Mouse (Mus musculus) liver, embryonic 14.5 days (tissue): ENCODE data around the gene Atp4a. TPM values are rescaled to one million over a fixed set of nuclear protein-coding genes. Genes with fewer than 3 reads are reported as not detected.

Source experiments
- ATAC-seq: fragments of 200-750 bp; cut with Nextera tagmentation; 2 replicates; pipeline ENCODE4 v1.8.0; 2017; ENCODE audit warnings: moderate number of reproducible peaks, mild to moderate bottlenecking, moderate library complexity; ENCODE audit not compliant: insufficient read depth
- DNase-seq, 3 experiments: peaks; one replicate each; pipeline ENCODE4 v3.0.0-alpha.2; 2012 to 2013; ENCODE audit warnings: low read depth in 3 of 3, low spot score in 3 of 3
- H3K27ac ChIP-seq: fragments of 300-500 bp; sonication (generic); 2 replicates; pipeline ENCODE4 v1.5.1; 2014; ENCODE audit warnings: moderate library complexity, mild to moderate bottlenecking, control low read depth, inconsistent platforms
- H3K27me3 ChIP-seq: fragments of 300-500 bp; sonication (generic); 2 replicates; pipeline ENCODE4 v1.6.1; 2014; ENCODE audit warnings: mild to moderate bottlenecking, low read length, moderate library complexity; ENCODE audit not compliant: control insufficient read depth, insufficient read depth
- H3K36me3 ChIP-seq: fragments of 300-500 bp; sonication (generic); replicated peaks from 2 replicates; pipeline ENCODE4 v1.6.1; 2014; ENCODE audit warnings: low read depth; ENCODE audit not compliant: control insufficient read depth, insufficient read depth
- H3K4me1 ChIP-seq, 2 experiments: fragments of 200-500 bp in 1 of 2; fragments of 300-500 bp in 1 of 2; sonication (generic) in 1 of 2; replicated peaks; 2 replicates each; pipeline ENCODE4 v1.6.1; 2012 to 2014; ENCODE audit warnings: antibody characterized with exemption in 1 of 2, inconsistent platforms in 1 of 2, low read length in 1 of 2; ENCODE audit not compliant: control insufficient read depth in 2 of 2, insufficient read depth in 2 of 2
- H3K4me2 ChIP-seq: fragments of 300-500 bp; sonication (generic); 2 replicates; pipeline ENCODE4 v1.6.1; 2014; ENCODE audit warnings: low read depth, mild to moderate bottlenecking, control low read depth, moderate library complexity
- H3K4me3 ChIP-seq, 2 experiments: fragments of 200-500 bp in 1 of 2; fragments of 300-500 bp in 1 of 2; sonication (generic) in 1 of 2; 2 replicates each; pipeline ENCODE4 v1.5.1; 2012 to 2014; ENCODE audit warnings: low read depth in 2 of 2, low read length in 2 of 2, mild to moderate bottlenecking in 2 of 2, control low read depth in 1 of 2, inconsistent platforms in 1 of 2, moderate library complexity in 1 of 2; ENCODE audit not compliant: insufficient read depth in 1 of 2
- H3K9ac ChIP-seq: fragments of 300-500 bp; sonication (generic); replicated peaks from 2 replicates; pipeline ENCODE4 v1.6.1; 2014; ENCODE audit warnings: mild to moderate bottlenecking, control low read depth, moderate library complexity
- H3K9me3 ChIP-seq: fragments of 300-500 bp; sonication (generic); 2 replicates; pipeline ENCODE4 v1.6.1; 2016; ENCODE audit warnings: low read length, mixed read lengths; ENCODE audit not compliant: control insufficient read depth
- CTCF ChIP-seq: IDR thresholded peaks from 2 replicates; pipeline ENCODE4 v1.5.1; 2016; ENCODE audit warnings: antibody characterized with exemption, low read depth, control low read depth
- EP300 ChIP-seq: IDR thresholded peaks from 2 replicates; pipeline ENCODE4 v1.6.1; 2016; ENCODE audit warnings: antibody characterized with exemption, low read depth
- WGBS: fragments of 180-500 bp; shearing (Covaris S2); extraction: QIAGEN DNeasy Blood & Tissue Kit; methylation state at CpG from one replicate; pipeline ENCODE4 v1.1.7; 2014; ENCODE audit not compliant: insufficient replicate concordance; 5-methylcytosine and 5-hydroxymethylcytosine counted together
- polyA plus RNA-seq, 2 experiments: library from polyadenylated mRNA; depleted of rRNA in 1 of 2; stranded (reverse) in 1 of 2; unstranded in 1 of 2; fragments of >200 nt; fragmentation: Nextera tagmentation in 1 of 2; extraction: Ambion mirVana in 1 of 2; gene quantifications; 2 replicates each; pipeline versions ENCODE4 v1.2.1 to v1.2.3; 2012 to 2014

Atp4a gene
- polyA plus RNA-seq, 2 experiments = 1.6 to 2.1 TPM

- WGBS = 26% methylated on average over 9 of the region's 9 CpGs
- Histone ChIP-seq H3K36me3 (no peaks in the 10 kb centered on the region), H3K4me2 (no peak overlapping the region), H3K4me1 (no peaks in the 10 kb centered on the region), H3K27me3 (no peaks in the 10 kb centered on the region), H3K9me3 (no peaks in the 10 kb centered on the region), H3K4me3 (no peak overlapping the region), H3K9ac (no peak overlapping the region), H3K27ac (no peak overlapping the region)
- DNase-seq (no peak), ATAC-seq (no peak)
- no peak for TF ChIP-seq CTCF
- TF ChIP-seq EP300 = no peak
Observed at GRCm38 (mm10) chr7:30769236-30769635, 57.2 kb downstream of the Atp4a start.

Other genes with a start within 250 kb of the Atp4a start
Only the 30 nearest of the 31 such genes appear.
- gene Prodh2, start 218.6 kb upstream of the Atp4a start, polyA plus RNA-seq (2012; rRNA removed) = 47.9 and 52.1 TPM in 2 replicates
- gene Prodh2, start 218.6 kb upstream of the Atp4a start, polyA plus RNA-seq (2014; fragmentation: Nextera tagmentation; extraction: Ambion mirVana) = 33.8 and 41.4 TPM in 2 replicates
- gene Arhgap33, start 177.1 kb upstream of the Atp4a start, polyA plus RNA-seq (2012; rRNA removed) = 7.1 and 7.9 TPM in 2 replicates
- 1.3 and 2.0 TPM in 2 replicates for gene Arhgap33, start 177.1 kb upstream of the Atp4a start, polyA plus RNA-seq (2014; fragmentation: Nextera tagmentation; extraction: Ambion mirVana)
- gene Hspb6, start 160.0 kb upstream of the Atp4a start, polyA plus RNA-seq (2012; rRNA removed) = 4.2 and 5.5 TPM in 2 replicates
- gene Hspb6, start 160.0 kb upstream of the Atp4a start, polyA plus RNA-seq (2014; fragmentation: Nextera tagmentation; extraction: Ambion mirVana) = 3.0 and 3.6 TPM in 2 replicates
- gene Proser3, start 159.9 kb upstream of the Atp4a start, polyA plus RNA-seq (2012; rRNA removed) = 6.5 and 6.8 TPM in 2 replicates
- 1.3 and 2.8 TPM in 2 replicates for gene Proser3, start 159.9 kb upstream of the Atp4a start, polyA plus RNA-seq (2014; fragmentation: Nextera tagmentation; extraction: Ambion mirVana)
- gene Lin37, start 152.4 kb upstream of the Atp4a start, polyA plus RNA-seq (2012; rRNA removed) = 15.3 and 17.6 TPM in 2 replicates
- 21.2 and 22.0 TPM in 2 replicates for gene Lin37, start 152.4 kb upstream of the Atp4a start, polyA plus RNA-seq (2014; fragmentation: Nextera tagmentation; extraction: Ambion mirVana)
- gene U2af1l4, start 148.9 kb upstream of the Atp4a start, polyA plus RNA-seq (2012; rRNA removed) = 19.5 and 28.1 TPM in 2 replicates
- gene U2af1l4, start 148.9 kb upstream of the Atp4a start, polyA plus RNA-seq (2014; fragmentation: Nextera tagmentation; extraction: Ambion mirVana) = 40.7 and 44.0 TPM in 2 replicates
- gene Gm49396, start 148.9 kb upstream of the Atp4a start, polyA plus RNA-seq (2012; rRNA removed) = 1.2 and 1.4 TPM in 2 replicates
- 0.71 and 0.99 TPM in 2 replicates for gene Gm49396, start 148.9 kb upstream of the Atp4a start, polyA plus RNA-seq (2014; fragmentation: Nextera tagmentation; extraction: Ambion mirVana)
- gene Psenen, start 148.6 kb upstream of the Atp4a start, polyA plus RNA-seq (2012; rRNA removed) = 55.8 and 63.5 TPM in 2 replicates
- gene Psenen, start 148.6 kb upstream of the Atp4a start, polyA plus RNA-seq (2014; fragmentation: Nextera tagmentation; extraction: Ambion mirVana) = 59.1 and 64.6 TPM in 2 replicates
- gene Igflr1, start 146.8 kb upstream of the Atp4a start, polyA plus RNA-seq (2012; rRNA removed) = 1.5 and 1.8 TPM in 2 replicates
- 0.53 and 1.2 TPM in 2 replicates for gene Igflr1, start 146.8 kb upstream of the Atp4a start, polyA plus RNA-seq (2014; fragmentation: Nextera tagmentation; extraction: Ambion mirVana)
- gene Kmt2b, start 123.5 kb upstream of the Atp4a start, polyA plus RNA-seq (2012; rRNA removed) = 10.4 and 12.7 TPM in 2 replicates
- 3.4 and 4.2 TPM in 2 replicates for gene Kmt2b, start 123.5 kb upstream of the Atp4a start, polyA plus RNA-seq (2014; fragmentation: Nextera tagmentation; extraction: Ambion mirVana)
- gene Zbtb32, start 113.3 kb upstream of the Atp4a start, polyA plus RNA-seq (2012; rRNA removed) = 0.04 and 0.06 TPM in 2 replicates
- 0.20 TPM in 1 of 2 replicates, not detected in the other for gene Zbtb32, start 113.3 kb upstream of the Atp4a start, polyA plus RNA-seq (2014; fragmentation: Nextera tagmentation; extraction: Ambion mirVana)
- 0.29 and 0.67 TPM in 2 replicates for gene Upk1a, start 99.4 kb upstream of the Atp4a start, polyA plus RNA-seq (2012; rRNA removed)
- not detected in 2 replicates for gene Upk1a, start 99.4 kb upstream of the Atp4a start, polyA plus RNA-seq (2014; fragmentation: Nextera tagmentation; extraction: Ambion mirVana)
- gene Cox6b1, start 86.1 kb upstream of the Atp4a start, polyA plus RNA-seq (2012; rRNA removed) = 300 and 459 TPM in 2 replicates
- 647 and 655 TPM in 2 replicates for gene Cox6b1, start 86.1 kb upstream of the Atp4a start, polyA plus RNA-seq (2014; fragmentation: Nextera tagmentation; extraction: Ambion mirVana)
- not detected in 2 replicates for gene Etv2, start 76.4 kb upstream of the Atp4a start, polyA plus RNA-seq (2012; rRNA removed)
- gene Etv2, start 76.4 kb upstream of the Atp4a start, polyA plus RNA-seq (2014; fragmentation: Nextera tagmentation; extraction: Ambion mirVana) = not detected in 2 replicates
- gene Rbm42, start 61.9 kb upstream of the Atp4a start, polyA plus RNA-seq (2012; rRNA removed) = 22.9 and 25.2 TPM in 2 replicates
- gene Rbm42, start 61.9 kb upstream of the Atp4a start, polyA plus RNA-seq (2014; fragmentation: Nextera tagmentation; extraction: Ambion mirVana) = 34.5 and 40.4 TPM in 2 replicates
- 23.8 and 28.5 TPM in 2 replicates for gene Haus5, start 47.2 kb upstream of the Atp4a start, polyA plus RNA-seq (2012; rRNA removed)
- gene Haus5, start 47.2 kb upstream of the Atp4a start, polyA plus RNA-seq (2014; fragmentation: Nextera tagmentation; extraction: Ambion mirVana) = 28.7 and 29.1 TPM in 2 replicates
- gene Pmis2, start 40.6 kb upstream of the Atp4a start, polyA plus RNA-seq (2012; rRNA removed) = not detected in 2 replicates
- gene Pmis2, start 40.6 kb upstream of the Atp4a start, polyA plus RNA-seq (2014; fragmentation: Nextera tagmentation; extraction: Ambion mirVana) = not detected in 2 replicates
- 0.13 and 0.32 TPM in 2 replicates for gene 2200002J24Rik, start 13.3 kb upstream of the Atp4a start, polyA plus RNA-seq (2012; rRNA removed)
- 1.2 and 2.0 TPM in 2 replicates for gene 2200002J24Rik, start 13.3 kb upstream of the Atp4a start, polyA plus RNA-seq (2014; fragmentation: Nextera tagmentation; extraction: Ambion mirVana)
- 63.3 and 64.4 TPM in 2 replicates for gene Tmem147, start 17.3 kb downstream of the Atp4a start, polyA plus RNA-seq (2012; rRNA removed)
- gene Tmem147, start 17.3 kb downstream of the Atp4a start, polyA plus RNA-seq (2014; fragmentation: Nextera tagmentation; extraction: Ambion mirVana) = 110 and 117 TPM in 2 replicates
- not detected in 2 replicates for gene Gapdhs, start 31.5 kb downstream of the Atp4a start, polyA plus RNA-seq (2012; rRNA removed)
- not detected in 2 replicates for gene Gapdhs, start 31.5 kb downstream of the Atp4a start, polyA plus RNA-seq (2014; fragmentation: Nextera tagmentation; extraction: Ambion mirVana)
- 0.12 and 0.37 TPM in 2 replicates for gene Sbsn, start 39.3 kb downstream of the Atp4a start, polyA plus RNA-seq (2012; rRNA removed)
- gene Sbsn, start 39.3 kb downstream of the Atp4a start, polyA plus RNA-seq (2014; fragmentation: Nextera tagmentation; extraction: Ambion mirVana) = not detected in 2 replicates
- 0.23 and 0.26 TPM in 2 replicates for gene Dmkn, start 51.5 kb downstream of the Atp4a start, polyA plus RNA-seq (2012; rRNA removed)
- gene Dmkn, start 51.5 kb downstream of the Atp4a start, polyA plus RNA-seq (2014; fragmentation: Nextera tagmentation; extraction: Ambion mirVana) = 0.20 TPM in 1 of 2 replicates, not detected in the other
- not detected in 2 replicates for gene Krtdap, start 75.7 kb downstream of the Atp4a start, polyA plus RNA-seq (2012; rRNA removed)
- not detected in 2 replicates for gene Krtdap, start 75.7 kb downstream of the Atp4a start, polyA plus RNA-seq (2014; fragmentation: Nextera tagmentation; extraction: Ambion mirVana)
- 0.36 and 0.41 TPM in 2 replicates for gene Ffar2, start 111.6 kb downstream of the Atp4a start, polyA plus RNA-seq (2012; rRNA removed)
- 0.34 and 0.43 TPM in 2 replicates for gene Ffar2, start 111.6 kb downstream of the Atp4a start, polyA plus RNA-seq (2014; fragmentation: Nextera tagmentation; extraction: Ambion mirVana)
- not detected in 2 replicates for gene Ffar3, start 144.0 kb downstream of the Atp4a start, polyA plus RNA-seq (2012; rRNA removed)
- not detected in 2 replicates for gene Ffar3, start 144.0 kb downstream of the Atp4a start, polyA plus RNA-seq (2014; fragmentation: Nextera tagmentation; extraction: Ambion mirVana)
- 0.01 TPM in 1 of 2 replicates, not detected in the other for gene Ffar1, start 149.4 kb downstream of the Atp4a start, polyA plus RNA-seq (2012; rRNA removed)
- gene Ffar1, start 149.4 kb downstream of the Atp4a start, polyA plus RNA-seq (2014; fragmentation: Nextera tagmentation; extraction: Ambion mirVana) = not detected in 2 replicates
- 0.29 and 0.36 TPM in 2 replicates for gene Cd22, start 168.1 kb downstream of the Atp4a start, polyA plus RNA-seq (2012; rRNA removed)
- gene Cd22, start 168.1 kb downstream of the Atp4a start, polyA plus RNA-seq (2014; fragmentation: Nextera tagmentation; extraction: Ambion mirVana) = 0.24 and 0.62 TPM in 2 replicates
- 0.13 TPM in 2 replicates for gene Mag, start 202.7 kb downstream of the Atp4a start, polyA plus RNA-seq (2012; rRNA removed)
- gene Mag, start 202.7 kb downstream of the Atp4a start, polyA plus RNA-seq (2014; fragmentation: Nextera tagmentation; extraction: Ambion mirVana) = 0.11 TPM in 2 replicates
- gene Hamp2, start 212.5 kb downstream of the Atp4a start, polyA plus RNA-seq (2012; rRNA removed) = not detected in 2 replicates
- gene Hamp2, start 212.5 kb downstream of the Atp4a start, polyA plus RNA-seq (2014; fragmentation: Nextera tagmentation; extraction: Ambion mirVana) = not detected in 2 replicates
- 17.2 and 22.5 TPM in 2 replicates for gene Hamp, start 231.8 kb downstream of the Atp4a start, polyA plus RNA-seq (2012; rRNA removed)
- 12.0 and 29.7 TPM in 2 replicates for gene Hamp, start 231.8 kb downstream of the Atp4a start, polyA plus RNA-seq (2014; fragmentation: Nextera tagmentation; extraction: Ambion mirVana)